Mouse (Mus musculus) G1E (cell line): Measurements from ENCODE around the gene Cdc14b.

Experiments
- CTCF ChIP-seq: IDR thresholded peaks from 2 replicates; pipeline ENCODE4 v1.5.1; 2012; ENCODE audit warnings: low read depth, low read length, inconsistent platforms, mixed read lengths
- GATA1 ChIP-seq: IDR thresholded peaks from 2 replicates; pipeline ENCODE4 v1.6.1; 2012; ENCODE audit warnings: borderline replicate concordance, low read length, inconsistent platforms, mixed read lengths
- GATA2 ChIP-seq: IDR thresholded peaks from 2 replicates; pipeline ENCODE4 v1.6.1; 2012; ENCODE audit warnings: low read depth, low read length, inconsistent platforms, borderline replicate concordance

GRCm38 (mm10) chr13:64214891-64215290, 60.2 kb downstream of the Cdc14b start:
- TF ChIP-seq GATA2 (no peak), CTCF (no peak), GATA1 (no peak)
